Mouse (Mus musculus) kidney, embryonic 15.5 days (tissue): ENCODE data around the gene Psat1. TPM values are rescaled to one million over a fixed set of nuclear protein-coding genes. Genes with fewer than 3 reads are reported as not detected.
A peak's percentile ranks its signal among the peaks of the same experiment; 100 is the strongest.

Source experiments
- ATAC-seq: fragments of 200-750 bp; cut with Nextera tagmentation; replicated peaks from 2 replicates; pipeline ENCODE4 v1.8.0; 2017; ENCODE audit warnings: moderate TSS enrichment; ENCODE audit not compliant: low FRiP score
- H3K27ac ChIP-seq: fragments of 300-500 bp; sonication (generic); 2 replicates; pipeline ENCODE4 v1.5.1; 2015; ENCODE audit warnings: mild to moderate bottlenecking, inconsistent platforms
- H3K27me3 ChIP-seq: fragments of 300-500 bp; sonication (generic); 2 replicates; pipeline ENCODE4 v1.6.1; 2015; ENCODE audit warnings: inconsistent platforms
- H3K36me3 ChIP-seq: fragments of 300-500 bp; sonication (generic); 2 replicates; pipeline ENCODE4 v1.6.1; 2015; ENCODE audit warnings: inconsistent platforms
- H3K4me1 ChIP-seq: fragments of 300-500 bp; sonication (generic); 2 replicates; pipeline ENCODE4 v1.6.1; 2015; ENCODE audit warnings: inconsistent platforms
- H3K4me2 ChIP-seq: fragments of 300-500 bp; sonication (generic); 2 replicates; pipeline ENCODE4 v1.6.1; 2015; ENCODE audit warnings: moderate library complexity, mild to moderate bottlenecking, inconsistent platforms
- H3K4me3 ChIP-seq: fragments of 300-500 bp; sonication (generic); replicated peaks from 2 replicates; pipeline ENCODE4 v1.5.1; 2015; ENCODE audit warnings: mild to moderate bottlenecking, inconsistent platforms
- H3K9ac ChIP-seq: fragments of 300-500 bp; sonication (generic); 2 replicates; pipeline ENCODE4 v1.6.1; 2015; ENCODE audit warnings: mild to moderate bottlenecking, inconsistent platforms
- H3K9me3 ChIP-seq: fragments of 300-500 bp; sonication (generic); replicated peaks from 2 replicates; pipeline ENCODE4 v1.6.1; 2016; ENCODE audit warnings: inconsistent platforms
- WGBS: fragments of 180-500 bp; shearing (Covaris S2); methylation state at CpG from one replicate; pipeline ENCODE4 v1.1.7; 2015; ENCODE audit warnings: mixed read lengths; 5-methylcytosine and 5-hydroxymethylcytosine counted together
- polyA plus RNA-seq: library from polyadenylated mRNA; unstranded; fragments of >200 nt; fragmentation: Nextera tagmentation; extraction: Ambion mirVana; gene quantifications from 2 replicates; pipeline ENCODE4 v1.2.1, GENCODE M21; 2015

The Psat1 gene
- polyA plus RNA-seq: 93.5 and 107 TPM in 2 replicates

- WGBS: 78% methylated on average over 7 of the region's 7 CpGs
- Histone ChIP-seq H3K36me3 (no peaks in the 10 kb centered on the region), H3K27me3 (no peaks in the 10 kb centered on the region), H3K27ac (peak within 1 kb of the TSS; percentile 80), H3K9ac (no peak within 1 kb of the TSS), H3K4me2 (no peak within 1 kb of the TSS), H3K4me1 (peaks cover 11% of the 10 kb centered on the region; the same call in 1 of the 2 replicates), H3K9me3 (no peaks in the 10 kb centered on the region), H3K4me3 (no peak within 1 kb of the TSS)
- no peak for ATAC-seq
These were observed at the start of gene Psat1 for GRCm38 (mm10) chr19:15947237-15947636. Psat1 (minus strand) TSS chr19:15947337.

DNA sequence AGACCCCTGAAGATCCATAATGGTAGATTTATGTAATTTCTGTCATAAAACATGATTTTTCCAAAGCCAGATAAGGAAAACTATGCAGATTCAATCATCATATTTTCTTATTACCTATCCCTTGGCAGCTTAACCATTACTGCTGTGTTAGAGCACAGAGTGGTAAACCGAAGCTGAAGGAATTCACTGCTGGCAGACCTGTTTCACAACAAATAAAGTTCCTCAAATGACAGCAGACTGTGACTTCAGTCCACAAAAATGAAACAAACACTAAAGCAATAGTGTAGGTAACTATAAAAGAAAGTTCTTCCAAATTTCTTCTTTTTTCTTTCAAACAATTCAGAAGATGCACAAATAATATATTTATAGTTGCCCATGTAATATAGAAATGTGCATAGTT lies 43.0 kb upstream of the Psat1 start:
- Histone ChIP-seq H3K27me3 (no peaks in the 10 kb centered on the region), H3K9ac (no peak overlapping the region), H3K4me3 (no peak overlapping the region), H3K9me3 (no peaks in the 10 kb centered on the region), H3K4me1 (0 out of 2 replicates have a peak, but pooled peaks cover 3% of the 10 kb centered on the region), H3K36me3 (no peaks in the 10 kb centered on the region), H3K27ac (no peak overlapping the region), H3K4me2 (no peak overlapping the region)
- 96% methylated on average over 1 of the region's 1 CpGs for WGBS
- no peak for ATAC-seq

- Histone ChIP-seq H3K9me3 (no peaks in the 10 kb centered on the region), H3K36me3 (0 out of 2 replicates have a peak, but pooled peaks cover 2% of the 10 kb centered on the region), H3K9ac (peak overlapping the region; percentile 77), H3K27me3 (no peaks in the 10 kb centered on the region), H3K27ac (no peak overlapping the region), H3K4me1 (peaks cover 18% of the 10 kb centered on the region), H3K4me2 (peak overlapping the region; percentile 85), H3K4me3 (peak overlapping the region; percentile 78)
- 29% methylated on average over 10 of the region's 10 CpGs for WGBS
- ATAC-seq: no peak
These were observed 38.1 kb upstream of the Psat1 start for GRCm38 (mm10) chr19:15985172-15985713.

GRCm38 (mm10) chr19:15984449-15985171 lies 37.5 kb upstream of the Psat1 start, which contains the start of gene Cep78:
Cep78 (minus strand) TSS chr19:15984989.
- under 1% methylated on average over 88 of the region's 88 CpGs for WGBS
- H3K4me1 ChIP-seq: peaks cover 18% of the 10 kb centered on the region
- no peaks in the 10 kb centered on the region for H3K9me3 ChIP-seq
- H3K27ac ChIP-seq: peak within 1 kb of the TSS; percentile 86
- H3K9ac ChIP-seq: peak within 1 kb of the TSS; percentile 77
- H3K4me3 ChIP-seq: peak within 1 kb of the TSS; percentile 78
- H3K27me3 ChIP-seq: no peaks in the 10 kb centered on the region
- peak within 1 kb of the TSS; percentile 85 for H3K4me2 ChIP-seq
- ATAC-seq: peak; percentile 94
- 0 out of 2 replicates have a peak, but pooled peaks cover 8% of the 10 kb centered on the region for H3K36me3 ChIP-seq

DNA sequence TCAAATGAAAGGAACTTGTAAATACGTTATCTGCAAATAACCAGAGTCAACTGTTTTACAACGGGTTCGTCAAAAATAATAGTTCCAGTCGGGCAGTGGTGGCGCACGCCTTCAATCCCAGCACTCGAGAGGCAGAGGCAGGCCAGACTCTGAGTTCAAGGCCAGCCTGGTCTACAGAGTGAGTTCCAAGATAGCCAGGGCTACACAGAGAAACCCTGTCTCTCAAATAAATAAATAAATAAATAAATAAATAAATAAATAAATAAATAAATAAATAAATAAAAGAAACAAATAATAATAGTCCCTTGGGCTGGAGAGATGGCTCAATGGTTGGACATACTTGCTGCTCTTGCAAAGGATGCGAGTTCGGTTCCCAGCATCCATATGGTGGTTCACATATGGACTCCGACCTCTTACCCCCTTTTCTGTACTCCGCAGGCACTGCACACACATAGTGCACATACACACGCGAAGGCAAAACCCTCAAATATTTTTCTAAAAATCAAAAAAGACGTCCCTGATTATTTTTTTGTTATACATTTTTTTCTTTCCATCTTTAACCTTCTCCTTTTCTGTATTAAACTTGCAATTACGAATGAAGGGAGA lies 36.7 kb upstream of the Psat1 start:
- Histone ChIP-seq H3K9ac (peak overlapping the region; percentile 77), H3K27ac (peak overlapping the region; percentile 86; the same call in 1 of the 2 replicates), H3K4me2 (peak overlapping the region; percentile 85), H3K4me1 (peaks cover 18% of the 10 kb centered on the region), H3K27me3 (no peaks in the 10 kb centered on the region), H3K4me3 (peak overlapping the region; percentile 78), H3K36me3 (peaks cover 10% of the 10 kb centered on the region; the same call in 1 of the 2 replicates), H3K9me3 (no peaks in the 10 kb centered on the region)
- no peak for ATAC-seq
- WGBS: 54% methylated on average over 15 of the region's 15 CpGs

DNA sequence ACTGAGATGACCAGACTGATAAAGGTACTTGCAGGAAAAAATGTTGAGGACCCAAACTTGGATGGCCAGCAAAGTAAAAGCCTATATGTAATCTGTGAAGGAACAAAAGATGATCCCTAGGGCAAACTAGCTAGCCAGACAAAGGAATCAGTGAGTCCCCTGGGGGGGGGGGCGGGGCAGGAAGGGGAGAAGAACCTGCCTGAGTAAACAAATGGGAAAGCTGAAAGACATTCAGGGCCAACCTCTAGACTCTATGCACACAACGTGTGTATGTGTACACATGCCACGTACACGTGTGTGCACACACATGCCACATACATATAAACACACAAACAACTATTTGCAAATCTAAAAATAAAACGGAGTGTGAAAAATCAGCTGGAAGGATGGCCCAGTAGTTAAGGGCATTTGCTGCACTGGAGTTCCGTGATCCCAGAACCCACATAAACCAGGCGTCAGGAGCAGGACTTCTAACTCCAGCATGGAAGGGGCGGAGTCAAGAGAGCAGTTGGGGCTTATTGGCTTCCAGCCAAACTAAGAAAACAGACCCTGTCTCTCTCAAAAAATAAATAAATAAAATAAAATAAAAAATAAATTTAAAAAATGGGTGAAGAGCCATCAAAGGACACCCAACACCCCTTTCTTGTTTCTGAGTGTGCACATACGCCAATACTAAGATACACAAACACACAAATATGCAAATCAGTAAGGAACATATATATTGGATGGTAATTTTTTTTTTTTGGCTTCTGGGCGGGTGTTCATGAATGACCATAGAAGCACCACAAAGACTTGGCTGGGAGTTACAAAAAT lies 36.0 kb upstream of the Psat1 start:
- Histone ChIP-seq H3K27me3 (no peaks in the 10 kb centered on the region), H3K36me3 (peaks cover 16% of the 10 kb centered on the region; the same call in 1 of the 2 replicates), H3K4me3 (peak overlapping the region; percentile 78; the same call in 1 of the 2 replicates), H3K4me1 (peaks cover 18% of the 10 kb centered on the region), H3K27ac (no peak overlapping the region), H3K9me3 (no peaks in the 10 kb centered on the region), H3K4me2 (peak overlapping the region; percentile 85; the same call in 1 of the 2 replicates), H3K9ac (no peak overlapping the region)
- no peak for ATAC-seq
- 56% methylated on average over 9 of the region's 10 CpGs for WGBS

DNA sequence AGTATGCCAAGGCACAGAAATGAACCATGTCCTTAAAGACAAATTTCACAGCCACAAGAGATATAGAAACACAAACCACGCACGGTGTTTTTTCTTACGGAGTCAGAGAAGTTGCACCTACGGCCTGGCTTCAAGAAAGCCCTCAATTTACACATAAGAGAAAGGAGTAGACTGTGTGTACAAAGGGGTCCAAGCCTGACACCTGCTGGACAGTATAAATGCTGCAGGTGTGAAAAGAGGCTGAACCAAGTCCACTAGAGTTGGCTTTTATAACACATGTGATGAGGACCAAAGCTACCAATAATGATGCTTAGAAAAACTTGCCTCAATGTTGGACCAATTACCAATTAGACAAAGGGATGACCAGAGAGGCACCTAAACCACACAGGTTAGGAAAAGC lies 34.7 kb upstream of the Psat1 start:
- H3K9me3 ChIP-seq: no peaks in the 10 kb centered on the region
- peaks cover 18% of the 10 kb centered on the region for H3K4me1 ChIP-seq
- H3K9ac ChIP-seq: no peak overlapping the region
- no peaks in the 10 kb centered on the region for H3K27me3 ChIP-seq
- 43% methylated on average over 4 of the region's 4 CpGs for WGBS
- H3K36me3 ChIP-seq: peaks cover 27% of the 10 kb centered on the region
- 0 out of 2 replicates have a peak, but pooled peaks have one; percentile 26 for ATAC-seq
- H3K27ac ChIP-seq: no peak overlapping the region
- H3K4me3 ChIP-seq: no peak overlapping the region
- H3K4me2 ChIP-seq: no peak overlapping the region

- WGBS: 30% methylated on average over 4 of the region's 4 CpGs
- Histone ChIP-seq H3K36me3 (peaks cover 87% of the 10 kb centered on the region), H3K4me1 (peaks cover 10% of the 10 kb centered on the region; the same call in 1 of the 2 replicates), H3K27me3 (no peaks in the 10 kb centered on the region), H3K9ac (no peak overlapping the region), H3K27ac (no peak overlapping the region), H3K4me3 (no peak overlapping the region), H3K9me3 (no peaks in the 10 kb centered on the region), H3K4me2 (no peak overlapping the region)
- peak; percentile 69; the same call in 1 of the 2 replicates for ATAC-seq
These were observed 26.2 kb upstream of the Psat1 start for GRCm38 (mm10) chr19:15973365-15973764.

GRCm38 (mm10) chr19:15965082-15965481 lies 17.9 kb upstream of the Psat1 start:
- ATAC-seq: no peak
- Histone ChIP-seq H3K27ac (no peak overlapping the region), H3K4me2 (no peak overlapping the region), H3K27me3 (no peaks in the 10 kb centered on the region), H3K9ac (no peak overlapping the region), H3K4me1 (no peaks in the 10 kb centered on the region), H3K4me3 (no peak overlapping the region), H3K36me3 (peaks cover 74% of the 10 kb centered on the region), H3K9me3 (no peaks in the 10 kb centered on the region)
- 59% methylated on average over 3 of the region's 3 CpGs for WGBS

DNA sequence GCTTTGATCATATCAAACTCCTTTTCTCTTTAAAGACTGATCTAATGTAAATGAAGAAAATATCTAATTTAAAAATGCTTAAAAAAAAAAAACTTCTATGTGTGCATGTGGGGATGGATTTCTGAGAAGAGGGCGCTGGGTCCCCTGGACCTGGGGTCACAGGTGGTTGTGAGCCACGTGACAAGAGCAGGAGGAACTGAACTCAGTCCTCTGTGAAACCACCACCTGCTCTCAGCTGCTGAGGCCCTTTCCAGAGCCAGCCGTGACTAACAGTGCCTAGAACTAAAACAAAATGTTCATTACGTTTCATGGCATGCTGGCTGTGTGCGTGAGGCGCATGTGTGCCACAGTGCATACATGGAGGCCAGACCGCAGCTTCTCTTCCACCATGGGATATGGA lies 17.4 kb upstream of the Psat1 start:
- Histone ChIP-seq H3K4me3 (no peak overlapping the region), H3K36me3 (peaks cover 74% of the 10 kb centered on the region), H3K9me3 (no peaks in the 10 kb centered on the region), H3K4me2 (no peak overlapping the region), H3K4me1 (no peaks in the 10 kb centered on the region), H3K27me3 (no peaks in the 10 kb centered on the region), H3K9ac (no peak overlapping the region), H3K27ac (no peak overlapping the region)
- ATAC-seq: no peak
- 93% methylated on average over 7 of the region's 7 CpGs for WGBS

GRCm38 (mm10) chr19:15963011-15963695 lies 16.0 kb upstream of the Psat1 start:
- H3K4me1 ChIP-seq: no peaks in the 10 kb centered on the region
- ATAC-seq: no peak
- H3K4me3 ChIP-seq: no peak overlapping the region
- no peak overlapping the region for H3K4me2 ChIP-seq
- WGBS: 85% methylated on average over 17 of the region's 17 CpGs
- H3K9me3 ChIP-seq: no peaks in the 10 kb centered on the region
- no peak overlapping the region for H3K27ac ChIP-seq
- H3K9ac ChIP-seq: no peak overlapping the region
- peaks cover 71% of the 10 kb centered on the region for H3K36me3 ChIP-seq
- H3K27me3 ChIP-seq: no peaks in the 10 kb centered on the region
